Mouse (Mus musculus) urinary bladder, postnatal 25 days (tissue): ENCODE measurements around the gene Phf6.
A peak's percentile ranks its signal among the peaks of the same experiment; 100 is the strongest.
"Not testable (repeated sequence)": the region's sequence is repeated elsewhere in the genome, so short reads cannot be mapped to it uniquely, and the experiment has no call there.

Source experiments
- DNase-seq: peaks from one replicate; pipeline ENCODE4 v3.0.0; 2022; ENCODE audit warnings: low spot score

The Phf6 gene

GRCm38 (mm10) chrX:52978576-52978975 lies 66.5 kb downstream of the Phf6 start:
- DNase-seq = no peak

- DNase-seq = no peak
Measured at GRCm38 (mm10) chrX:52981378-52981777, 69.3 kb downstream of the Phf6 start.

- DNase-seq = peak; percentile 72
Measured at GRCm38 (mm10) chrX:52987905-52988783, 76.1 kb downstream of the Phf6 start, which contains the start of gene Hprt. Hprt (plus strand) TSS chrX:52988137.

GRCm38 (mm10) chrX:52994726-52995125 lies 82.7 kb downstream of the Phf6 start:
- not testable (repeated sequence) for DNase-seq

GRCm38 (mm10) chrX:53004887-53005286 lies 92.8 kb downstream of the Phf6 start:
- not testable (repeated sequence) for DNase-seq

GRCm38 (mm10) chrX:53006062-53006461 lies 94.0 kb downstream of the Phf6 start:
- no peak for DNase-seq
